Mouse (Mus musculus) myocyte (in vitro differentiated cells): ENCODE measurements around the gene Tmem233.

Experiments
- E2F4 ChIP-seq: IDR thresholded peaks from one replicate; pipeline ENCODE4 v1.6.1; 2011; ENCODE audit warnings: mild to moderate bottlenecking, control low read depth, moderate library complexity; ENCODE audit not compliant: insufficient read depth
- MAX ChIP-seq: IDR thresholded peaks from one replicate; pipeline ENCODE4 v1.6.1; 2011; ENCODE audit warnings: low read depth, mild to moderate bottlenecking, control low read depth
- MYOD1 ChIP-seq, 3 experiments: IDR thresholded peaks; one replicate each; pipeline ENCODE4 v1.6.1; 2011; ENCODE audit warnings: control low read depth in 2 of 3, low read depth in 2 of 3, mild to moderate bottlenecking in 2 of 3, moderate library complexity in 1 of 3; ENCODE audit not compliant: insufficient read length in 2 of 3, control insufficient read depth in 1 of 3
- MYOG ChIP-seq, 3 experiments: IDR thresholded peaks; one replicate each; pipeline ENCODE4 v1.6.1; 2011; ENCODE audit warnings: control low read depth in 2 of 3, low read depth in 2 of 3, mild to moderate bottlenecking in 2 of 3; ENCODE audit not compliant: insufficient read length in 2 of 3, control insufficient read depth in 1 of 3, insufficient read depth in 1 of 3
- POLR2A ChIP-seq: IDR thresholded peaks from one replicate; pipeline ENCODE4 v1.6.1; 2011; ENCODE audit warnings: low read depth, mild to moderate bottlenecking, control low read depth, moderate library complexity; ENCODE audit not compliant: insufficient read length
- POLR2AphosphoS2 ChIP-seq: IDR thresholded peaks from one replicate; pipeline ENCODE4 v1.6.1; 2011; ENCODE audit warnings: low read depth, control low read depth; ENCODE audit not compliant: insufficient read length
- REST ChIP-seq: IDR thresholded peaks from one replicate; pipeline ENCODE4 v1.6.1; 2011; ENCODE audit warnings: mild to moderate bottlenecking, control low read depth, moderate library complexity; ENCODE audit not compliant: insufficient read depth, insufficient read length
- SRF ChIP-seq: IDR thresholded peaks from one replicate; pipeline ENCODE4 v1.6.1; 2011; ENCODE audit warnings: low read depth; ENCODE audit not compliant: control insufficient read depth, insufficient read length
- TCF12 ChIP-seq: IDR thresholded peaks from one replicate; pipeline ENCODE4 v1.6.1; 2011; ENCODE audit warnings: mild to moderate bottlenecking, control low read depth; ENCODE audit not compliant: poor library complexity, insufficient read depth, severe bottlenecking

GRCm38 (mm10) chr5:116009091-116009851, 73.8 kb downstream of the Tmem233 start:
- TF ChIP-seq POLR2A (no peak), E2F4 (no peak), MYOD1 (IDR thresholded peaks at IDR 0.05; ENCODE audit: control insufficient read depth in 1 of 3, insufficient read length in 2 of 3, low read depth in 2 of 3) (no peak), POLR2AphosphoS2 (no peak), MYOG (IDR thresholded peaks at IDR 0.05; ENCODE audit: control insufficient read depth in 1 of 3, insufficient read depth in 1 of 3, insufficient read length in 2 of 3, low read depth in 2 of 3) (no peak), REST (no peak), MAX (no peak), TCF12 (no peak), SRF (no peak)
